Mouse (Mus musculus) liver, adult (tissue): ENCODE results near the gene Rnf24.

Experiments
- GATA4 ChIP-seq: IDR thresholded peaks from 2 replicates; pipeline ENCODE4 v1.6.1; 2014; ENCODE audit warnings: mild to moderate bottlenecking, low read length; ENCODE audit not compliant: insufficient replicate concordance

The Rnf24 gene

GRCm38 (mm10) chr2:131253681-131254328, 98.9 kb downstream of the Rnf24 start:
- no peak for TF ChIP-seq GATA4
